Mouse (Mus musculus) intestine, embryonic 14.5 days (tissue): ENCODE data around the gene Abhd5. TPM values are rescaled to one million over a fixed set of nuclear protein-coding genes. Genes with fewer than 3 reads are reported as not detected.

Source experiments
- ATAC-seq: fragments of 200-750 bp; cut with Nextera tagmentation; replicated peaks from 2 replicates; pipeline ENCODE4 v1.8.0; 2017; ENCODE audit warnings: low read depth, moderate number of reproducible peaks, moderate TSS enrichment, moderate library complexity; ENCODE audit not compliant: low FRiP score, low TSS enrichment
- DNase-seq: peaks from one replicate; pipeline ENCODE4 v3.0.0-alpha.2; 2018; ENCODE audit warnings: low spot score
- H3K27ac ChIP-seq: fragments of 300-500 bp; sonication (generic); 2 replicates; pipeline ENCODE4 v1.5.1; 2014; ENCODE audit warnings: low read depth, mild to moderate bottlenecking, control low read depth
- H3K27me3 ChIP-seq: fragments of 300-500 bp; sonication (generic); replicated peaks from 2 replicates; pipeline ENCODE4 v1.6.1; 2014; ENCODE audit warnings: low read length, control low read depth; ENCODE audit not compliant: control insufficient read depth, insufficient read depth
- H3K36me3 ChIP-seq: fragments of 300-500 bp; sonication (generic); 2 replicates; pipeline ENCODE4 v1.6.1; 2014; ENCODE audit warnings: low read length, control low read depth; ENCODE audit not compliant: control insufficient read depth, insufficient read depth
- H3K4me1 ChIP-seq: fragments of 300-500 bp; sonication (generic); replicated peaks from 2 replicates; pipeline ENCODE4 v1.6.1; 2014; ENCODE audit warnings: low read length, control low read depth, mixed read lengths; ENCODE audit not compliant: control insufficient read depth, insufficient read depth
- H3K4me2 ChIP-seq: fragments of 300-500 bp; sonication (generic); 2 replicates; pipeline ENCODE4 v1.6.1; 2014; ENCODE audit warnings: low read length
- H3K4me3 ChIP-seq: fragments of 300-500 bp; sonication (generic); 2 replicates; pipeline ENCODE4 v1.5.1; 2014; ENCODE audit warnings: low read depth, low read length, control low read depth, mixed read lengths
- H3K9ac ChIP-seq: fragments of 300-500 bp; sonication (generic); 2 replicates; pipeline ENCODE4 v1.6.1; 2014; ENCODE audit warnings: mild to moderate bottlenecking, low read length
- H3K9me3 ChIP-seq: fragments of 300-500 bp; sonication (generic); 2 replicates; pipeline ENCODE4 v1.6.1; 2016; ENCODE audit warnings: low read length, control low read depth; ENCODE audit not compliant: control insufficient read depth
- WGBS: fragments of 180-500 bp; shearing (Covaris S2); extraction: QIAGEN DNeasy Blood & Tissue Kit; methylation state at CpG from one replicate; pipeline ENCODE4 v1.1.7; 2014; 5-methylcytosine and 5-hydroxymethylcytosine counted together
- polyA plus RNA-seq: library from polyadenylated mRNA; unstranded; fragments of >200 nt; fragmentation: Nextera tagmentation; extraction: Ambion mirVana; gene quantifications from 2 replicates; pipeline ENCODE4 v1.2.1, GENCODE M21; 2014

Abhd5 gene
- polyA plus RNA-seq, 1 experiment from 2014 or later, result 20.7 TPM

DNA sequence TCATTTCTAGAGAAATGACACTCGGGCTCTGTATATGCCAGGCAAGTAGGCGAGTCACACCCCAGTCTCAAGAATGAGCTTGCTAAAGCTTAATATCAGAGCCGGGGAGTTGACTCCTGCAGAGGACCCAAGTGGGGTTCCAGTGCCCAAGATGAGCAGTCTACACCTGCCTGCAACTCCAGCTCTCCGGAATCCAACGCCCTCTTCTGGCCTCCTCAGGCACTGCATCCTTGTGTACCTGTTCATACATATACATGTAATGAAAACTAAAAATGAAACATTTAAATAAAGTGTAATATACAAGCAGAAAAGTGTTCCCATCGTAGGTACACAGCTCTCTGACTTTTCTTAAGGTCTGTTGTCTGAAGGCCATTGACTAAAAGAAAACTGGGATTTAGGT, 71.7 kb downstream of the Abhd5 start:
- H3K4me1 ChIP-seq, result no peaks in the 10 kb centered on the region
- H3K9me3 ChIP-seq, result peaks cover 4% of the 10 kb centered on the region
- no peak overlapping the region for H3K4me2 ChIP-seq
- no peaks in the 10 kb centered on the region for H3K36me3 ChIP-seq
- H3K4me3 ChIP-seq, result no peak overlapping the region
- no peak overlapping the region for H3K27ac ChIP-seq
- no peak overlapping the region for H3K9ac ChIP-seq
- DNase-seq (no peak), ATAC-seq (no peak)
- WGBS, result 68% methylated on average over 6 of the region's 6 CpGs
- no peaks in the 10 kb centered on the region for H3K27me3 ChIP-seq

GRCm38 (mm10) chr9:122424941-122425608, 73.7 kb downstream of the Abhd5 start:
- ATAC-seq (no peak), DNase-seq (no peak)
- H3K4me2 ChIP-seq, result no peak overlapping the region
- H3K9ac ChIP-seq, result no peak overlapping the region
- no peaks in the 10 kb centered on the region for H3K36me3 ChIP-seq
- no peaks in the 10 kb centered on the region for H3K4me1 ChIP-seq
- H3K4me3 ChIP-seq, result no peak overlapping the region
- no peak overlapping the region for H3K27ac ChIP-seq
- H3K9me3 ChIP-seq, result no peaks in the 10 kb centered on the region
- no peaks in the 10 kb centered on the region for H3K27me3 ChIP-seq
- 43% methylated on average over 14 of the region's 14 CpGs for WGBS

DNA sequence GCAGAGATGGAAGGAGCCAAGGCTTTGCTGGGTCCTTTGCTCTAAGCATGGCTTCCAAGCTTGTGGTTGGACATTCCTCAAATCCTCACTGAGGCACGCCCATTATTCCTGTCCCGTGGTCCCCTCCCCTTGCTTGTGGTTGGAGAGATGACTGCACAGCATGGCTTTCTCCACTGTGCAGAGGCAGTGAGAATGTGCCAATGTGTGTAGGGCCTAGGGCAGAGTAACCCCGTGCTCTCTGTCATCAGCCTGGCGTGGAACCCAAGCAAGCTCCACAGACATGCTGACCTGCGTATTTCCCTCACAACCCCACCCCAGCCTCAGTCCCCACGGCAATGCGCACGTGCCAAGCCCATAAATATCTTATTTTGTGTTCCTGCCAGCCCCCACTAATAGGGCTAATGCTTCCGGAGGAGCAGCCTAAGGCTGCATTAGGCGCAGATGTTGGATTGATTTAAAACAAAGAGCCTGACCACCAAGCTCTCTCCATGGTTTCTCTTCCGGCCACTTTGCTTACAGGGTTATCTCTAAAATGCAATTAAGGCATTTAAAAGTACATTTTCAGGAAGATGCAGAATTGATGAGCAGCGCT, 77.7 kb downstream of the Abhd5 start:
- WGBS, result 75% methylated on average over 12 of the region's 12 CpGs
- Histone ChIP-seq H3K4me2 (no peak overlapping the region), H3K4me3 (no peak overlapping the region), H3K4me1 (no peaks in the 10 kb centered on the region), H3K9me3 (no peaks in the 10 kb centered on the region), H3K9ac (no peak overlapping the region), H3K36me3 (no peaks in the 10 kb centered on the region), H3K27ac (no peak overlapping the region), H3K27me3 (no peaks in the 10 kb centered on the region)
- no peak for DNase-seq
- no peak for ATAC-seq

DNA sequence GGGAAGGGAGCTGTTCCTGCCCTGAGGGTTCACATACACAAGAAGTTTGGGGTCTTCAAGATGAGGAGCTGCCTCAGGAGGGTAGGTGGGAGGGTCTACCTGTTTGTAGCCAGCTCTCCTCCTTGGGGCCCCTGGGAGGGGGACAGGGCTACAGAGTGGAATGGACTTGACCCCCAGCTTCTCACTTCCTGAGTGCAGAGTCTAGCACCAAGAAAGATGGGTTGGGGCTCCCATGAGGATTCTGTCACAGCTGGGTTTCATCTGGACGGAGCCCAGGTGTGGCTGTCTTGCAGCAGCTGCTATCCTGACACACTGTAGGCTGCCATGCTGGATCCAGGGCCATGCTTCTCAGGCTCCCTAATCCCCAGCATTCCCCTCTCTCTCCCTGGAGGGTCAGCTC, 78.3 kb downstream of the Abhd5 start:
- Histone ChIP-seq H3K4me1 (no peaks in the 10 kb centered on the region), H3K4me3 (no peak overlapping the region), H3K9ac (no peak overlapping the region), H3K27ac (no peak overlapping the region), H3K36me3 (no peaks in the 10 kb centered on the region), H3K4me2 (no peak overlapping the region), H3K27me3 (no peaks in the 10 kb centered on the region), H3K9me3 (no peaks in the 10 kb centered on the region)
- WGBS, result 57% methylated on average over 1 of the region's 1 CpGs
- DNase-seq, result no peak
- no peak for ATAC-seq

Other genes starting within 250 kb of the Abhd5 start
- 38.3 and 38.8 TPM in 2 replicates for gene Snrk, start 234.3 kb upstream of the Abhd5 start, polyA plus RNA-seq
- gene Ano10, start 57.2 kb upstream of the Abhd5 start, polyA plus RNA-seq, result 38.9 and 41.6 TPM in 2 replicates